Mouse (Mus musculus): ENCODE results near the gene Sirt6. TPM values are rescaled to one million over a fixed set of nuclear protein-coding genes. Genes with fewer than 3 reads are reported as not detected.

Gene Sirt6
- polyA plus RNA-seq, 1 experiment from 2014 or later, result 25.4 TPM

- H3K36me3 ChIP-seq, result peaks cover 37% of the 10 kb centered on the region
- H3K9me3 ChIP-seq (replicated peaks), result no peaks in the 10 kb centered on the region
- H3K4me2 ChIP-seq, result no peak overlapping the region
- H3K27ac ChIP-seq (ENCODE audit: poor library complexity, severe bottlenecking), result no peak overlapping the region
- WGBS, result 74% methylated on average over 7 of the region's 7 CpGs
- ATAC-seq (ENCODE audit: insufficient number of reproducible peaks, low FRiP score), result no peak
- H3K27me3 ChIP-seq (replicated peaks), result peaks cover 48% of the 10 kb centered on the region
- no peak overlapping the region for H3K4me3 ChIP-seq
- H3K9ac ChIP-seq, result no peak overlapping the region
- peaks cover 26% of the 10 kb centered on the region for H3K4me1 ChIP-seq (replicated peaks)
Measured at GRCm38 (mm10) chr10:81592631-81593030, 35.0 kb downstream of the Sirt6 start.

- no peak overlapping the region for H3K4me2 ChIP-seq
- H3K27me3 ChIP-seq (replicated peaks), result peaks cover 56% of the 10 kb centered on the region
- WGBS, result 56% methylated on average over 9 of the region's 9 CpGs
- peaks cover 44% of the 10 kb centered on the region for H3K36me3 ChIP-seq
- no peaks in the 10 kb centered on the region for H3K9me3 ChIP-seq (replicated peaks)
- peaks cover 18% of the 10 kb centered on the region for H3K4me1 ChIP-seq (replicated peaks)
- ATAC-seq (ENCODE audit: insufficient number of reproducible peaks, low FRiP score), result no peak
- no peak overlapping the region for H3K9ac ChIP-seq
- no peak overlapping the region for H3K27ac ChIP-seq (ENCODE audit: poor library complexity, severe bottlenecking)
- H3K4me3 ChIP-seq, result no peak overlapping the region
Measured at GRCm38 (mm10) chr10:81591846-81592245, 35.8 kb downstream of the Sirt6 start.

- Histone ChIP-seq H3K9ac (no peak overlapping the region), H3K4me2 (no peak overlapping the region), H3K36me3 (peaks cover 72% of the 10 kb centered on the region), H3K4me3 (no peak overlapping the region), H3K27ac (ENCODE audit: poor library complexity, severe bottlenecking) (no peak overlapping the region), H3K27me3 (replicated peaks) (peaks cover 50% of the 10 kb centered on the region), H3K9me3 (replicated peaks) (no peaks in the 10 kb centered on the region), H3K4me1 (replicated peaks) (no peaks in the 10 kb centered on the region)
- 58% methylated on average over 7 of the region's 7 CpGs for WGBS
- no peak for ATAC-seq (ENCODE audit: insufficient number of reproducible peaks, low FRiP score)
Measured at GRCm38 (mm10) chr10:81588739-81589138, 38.9 kb downstream of the Sirt6 start.

- WGBS, result 52% methylated on average over 6 of the region's 6 CpGs
- Histone ChIP-seq H3K4me2 (no peak overlapping the region), H3K9me3 (replicated peaks) (no peaks in the 10 kb centered on the region), H3K27ac (ENCODE audit: poor library complexity, severe bottlenecking) (no peak overlapping the region), H3K4me1 (replicated peaks) (peaks cover 8% of the 10 kb centered on the region), H3K4me3 (no peak overlapping the region), H3K27me3 (replicated peaks) (peaks cover 32% of the 10 kb centered on the region), H3K36me3 (peaks cover 67% of the 10 kb centered on the region), H3K9ac (no peak overlapping the region)
- no peak for ATAC-seq (ENCODE audit: insufficient number of reproducible peaks, low FRiP score)
Measured at GRCm38 (mm10) chr10:81583347-81583746, 44.2 kb downstream of the Sirt6 start.

GRCm38 (mm10) chr10:81580441-81581070, 47.0 kb downstream of the Sirt6 start:
- ATAC-seq (ENCODE audit: insufficient number of reproducible peaks, low FRiP score), result no peak
- no peak overlapping the region for H3K4me3 ChIP-seq
- no peak overlapping the region for H3K4me2 ChIP-seq
- H3K36me3 ChIP-seq, result peaks cover 46% of the 10 kb centered on the region
- no peak overlapping the region for H3K9ac ChIP-seq
- peaks cover 16% of the 10 kb centered on the region for H3K4me1 ChIP-seq (replicated peaks)
- H3K27ac ChIP-seq (ENCODE audit: poor library complexity, severe bottlenecking), result no peak overlapping the region
- no peaks in the 10 kb centered on the region for H3K9me3 ChIP-seq (replicated peaks)
- WGBS, result 41% methylated on average over 25 of the region's 25 CpGs
- 0 out of 2 replicates have a peak, but pooled peaks cover 13% of the 10 kb centered on the region for H3K27me3 ChIP-seq (replicated peaks)

- 0 out of 2 replicates have a peak, but pooled peaks cover 13% of the 10 kb centered on the region for H3K27me3 ChIP-seq (replicated peaks)
- peaks cover 40% of the 10 kb centered on the region for H3K36me3 ChIP-seq
- no peak overlapping the region for H3K4me2 ChIP-seq
- no peak for ATAC-seq (ENCODE audit: insufficient number of reproducible peaks, low FRiP score)
- H3K4me3 ChIP-seq, result no peak overlapping the region
- WGBS, result 75% methylated on average over 4 of the region's 4 CpGs
- peaks cover 18% of the 10 kb centered on the region for H3K4me1 ChIP-seq (replicated peaks)
- H3K27ac ChIP-seq (ENCODE audit: poor library complexity, severe bottlenecking), result no peak overlapping the region
- no peaks in the 10 kb centered on the region for H3K9me3 ChIP-seq (replicated peaks)
- H3K9ac ChIP-seq, result no peak overlapping the region
Measured at GRCm38 (mm10) chr10:81579967-81580366, 47.6 kb downstream of the Sirt6 start.

- Histone ChIP-seq H3K4me3 (peak overlapping the region; percentile 62), H3K36me3 (peaks cover 9% of the 10 kb centered on the region), H3K27me3 (replicated peaks) (0 out of 2 replicates have a peak, but pooled peaks cover 14% of the 10 kb centered on the region), H3K4me2 (peak overlapping the region; percentile 89), H3K9ac (peak overlapping the region; percentile 86), H3K27ac (ENCODE audit: poor library complexity, severe bottlenecking) (0 out of 2 replicates have a peak overlapping the region, but pooled peaks have one; percentile 48), H3K4me1 (replicated peaks) (peaks cover 42% of the 10 kb centered on the region), H3K9me3 (replicated peaks) (no peaks in the 10 kb centered on the region)
- WGBS, result 1% methylated on average over 6 of the region's 6 CpGs
- ATAC-seq (ENCODE audit: insufficient number of reproducible peaks, low FRiP score), result no peak
Measured at GRCm38 (mm10) chr10:81575695-81576094, 51.9 kb downstream of the Sirt6 start.

- ATAC-seq (ENCODE audit: insufficient number of reproducible peaks, low FRiP score), result peak; percentile 22; the same call in 1 of the 2 replicates
- Histone ChIP-seq H3K9ac (peak overlapping the region; percentile 86), H3K9me3 (replicated peaks) (no peaks in the 10 kb centered on the region), H3K27ac (ENCODE audit: poor library complexity, severe bottlenecking) (peak overlapping the region; percentile 48), H3K36me3 (peaks cover 7% of the 10 kb centered on the region), H3K4me3 (peak overlapping the region; percentile 62), H3K27me3 (replicated peaks) (0 out of 2 replicates have a peak, but pooled peaks cover 13% of the 10 kb centered on the region), H3K4me1 (replicated peaks) (peaks cover 42% of the 10 kb centered on the region), H3K4me2 (peak overlapping the region; percentile 89)
- under 1% methylated on average over 30 of the region's 30 CpGs for WGBS
Measured at GRCm38 (mm10) chr10:81575208-81575631, 52.4 kb downstream of the Sirt6 start.

- H3K4me2 ChIP-seq, result peak within 1 kb of the TSS; percentile 89
- H3K4me1 ChIP-seq (replicated peaks), result peaks cover 48% of the 10 kb centered on the region
- peak within 1 kb of the TSS; percentile 86 for H3K9ac ChIP-seq
- H3K4me3 ChIP-seq, result peak within 1 kb of the TSS; percentile 62
- H3K9me3 ChIP-seq (replicated peaks), result no peaks in the 10 kb centered on the region
- 0 out of 2 replicates have a peak, but pooled peaks cover 6% of the 10 kb centered on the region for H3K27me3 ChIP-seq (replicated peaks)
- peaks cover 7% of the 10 kb centered on the region for H3K36me3 ChIP-seq
- H3K27ac ChIP-seq (ENCODE audit: poor library complexity, severe bottlenecking), result peak within 1 kb of the TSS; percentile 48
- ATAC-seq (ENCODE audit: insufficient number of reproducible peaks, low FRiP score), result no peak
- WGBS, result 21% methylated on average over 10 of the region's 10 CpGs
Measured at GRCm38 (mm10) chr10:81574081-81575056, 53.2 kb downstream of the Sirt6 start, which contains the start of gene Tle2. Tle2 (plus strand) TSS chr10:81574561.

- H3K9me3 ChIP-seq (replicated peaks), result no peaks in the 10 kb centered on the region
- no peak overlapping the region for H3K4me3 ChIP-seq
- ATAC-seq (ENCODE audit: insufficient number of reproducible peaks, low FRiP score), result no peak
- peaks cover 7% of the 10 kb centered on the region; the same call in 1 of the 2 replicates for H3K36me3 ChIP-seq
- H3K9ac ChIP-seq, result no peak overlapping the region
- 0 out of 2 replicates have a peak, but pooled peaks cover 6% of the 10 kb centered on the region for H3K27me3 ChIP-seq (replicated peaks)
- no peak overlapping the region for H3K4me2 ChIP-seq
- 18% methylated on average over 9 of the region's 9 CpGs for WGBS
- no peak overlapping the region for H3K27ac ChIP-seq (ENCODE audit: poor library complexity, severe bottlenecking)
- H3K4me1 ChIP-seq (replicated peaks), result peaks cover 60% of the 10 kb centered on the region
Measured at GRCm38 (mm10) chr10:81572975-81573374, 54.6 kb downstream of the Sirt6 start.

All from heart, embryonic 12.5 days (tissue).